Mouse (Mus musculus): Measurements from ENCODE around the gene Col25a1.

- TF ChIP-seq POLR2A (IDR thresholded peaks at IDR 0.05; ENCODE audit: low read depth, low read length) (no peak), CTCF (IDR thresholded peaks at IDR 0.05; ENCODE audit: extremely low read depth, insufficient read length, insufficient replicate concordance, low read depth, low read length) (no peak)
Observed at GRCm38 (mm10) chr3:130116886-130117285, 14.4 kb upstream of the Col25a1 start.
